Mouse (Mus musculus) retina, embryonic 14.5 days (tissue): ENCODE measurements around the gene Padi3.

Experiments
- DNase-seq: peaks from one replicate; pipeline ENCODE4 v3.0.0-alpha.2; 2015; ENCODE audit warnings: low spot score

Gene Padi3

DNA sequence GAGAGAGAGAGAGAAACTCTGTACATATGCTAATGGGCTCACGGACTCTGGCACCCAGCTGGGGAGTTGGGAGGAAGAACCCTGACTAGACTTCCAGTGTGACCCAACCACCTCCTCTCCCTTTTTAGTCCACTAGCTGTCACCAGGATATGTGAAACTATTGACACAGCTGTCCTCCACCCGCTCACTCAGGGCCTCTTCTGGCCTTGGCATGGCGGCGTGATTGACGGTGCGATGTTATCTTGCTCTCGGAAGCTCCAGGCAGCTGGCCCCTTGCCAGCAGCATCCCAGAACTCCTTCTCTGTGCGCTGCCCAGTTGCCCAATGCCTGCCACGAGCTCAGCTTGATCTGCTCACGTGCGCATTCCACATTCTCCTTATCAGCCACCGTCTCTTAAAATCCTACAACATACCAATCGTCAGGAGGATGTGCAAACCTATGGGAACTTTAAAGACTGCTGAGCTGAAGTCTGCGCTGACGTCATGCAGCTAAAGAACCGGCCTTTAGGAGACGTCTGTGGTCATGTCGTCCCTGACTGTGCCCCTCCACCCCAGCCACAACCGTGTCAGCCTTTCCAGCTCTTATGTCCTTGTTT is 30.5 kb downstream of the Padi3 start:
- DNase-seq = no peak

GRCm38 (mm10) chr4:140776623-140777022 is 33.8 kb downstream of the Padi3 start:
- DNase-seq = no peak

DNA sequence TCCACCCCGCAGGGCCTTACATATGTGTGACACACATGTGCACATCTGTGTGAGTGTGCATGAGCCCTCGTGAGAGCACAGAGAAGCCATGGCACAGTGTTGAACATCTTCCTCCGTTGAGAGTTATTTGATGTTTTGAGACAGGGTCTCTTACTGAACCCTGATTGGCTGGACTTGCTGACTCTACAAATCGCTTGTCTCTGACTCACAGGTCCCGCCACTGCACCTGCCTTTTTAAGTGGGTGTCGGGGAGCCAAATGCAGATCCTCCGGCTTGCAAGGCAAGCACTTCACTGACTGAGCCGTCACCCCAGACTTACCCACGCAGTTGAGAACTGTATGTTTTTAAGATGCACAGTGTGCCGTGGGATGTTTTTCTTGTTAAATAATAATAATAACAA is 34.6 kb downstream of the Padi3 start:
- no peak for DNase-seq

DNA sequence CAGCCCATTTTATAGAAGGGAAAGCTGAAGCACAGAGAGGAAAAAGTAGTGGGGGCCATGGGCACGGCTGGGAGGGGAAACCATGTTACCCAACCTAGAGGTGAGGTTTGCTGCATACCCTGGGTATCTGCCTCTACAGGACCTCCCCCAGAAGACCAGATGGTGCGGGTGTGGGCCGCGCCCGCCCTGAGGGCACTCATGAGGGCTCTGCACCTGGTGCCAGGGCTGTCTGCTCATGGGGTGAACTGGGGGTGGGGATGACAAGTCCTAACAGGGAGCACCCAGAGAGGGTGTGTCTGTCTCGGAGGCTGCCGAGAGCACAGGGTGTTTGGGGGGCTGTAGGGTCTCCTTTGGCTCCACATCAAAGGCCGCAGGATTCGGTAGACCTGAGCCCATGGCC is 35.6 kb downstream of the Padi3 start:
- DNase-seq = no peak

GRCm38 (mm10) chr4:140774025-140774800 is 36.2 kb downstream of the Padi3 start, which contains the start of gene Padi4:
Padi4 (minus strand) TSS chr4:140774236.
- no peak for DNase-seq

DNA sequence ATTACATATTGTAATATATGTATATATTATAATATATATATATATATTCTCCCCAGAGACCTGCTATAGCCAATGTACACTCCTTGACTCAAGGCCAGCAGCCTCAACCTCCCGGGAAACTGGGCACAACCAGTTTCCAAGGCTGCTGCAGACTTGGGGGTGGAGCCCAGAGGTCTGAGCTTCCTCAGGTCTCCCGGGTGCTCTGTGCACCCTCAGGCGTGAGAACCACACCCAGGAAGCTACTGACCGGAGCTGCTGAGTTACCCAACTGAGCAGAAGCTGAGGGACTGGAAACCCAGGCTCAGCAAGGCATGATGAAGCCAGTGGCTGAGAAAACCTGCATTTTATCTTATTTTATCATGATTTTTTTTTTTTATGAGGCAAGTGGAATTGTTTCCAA is 39.4 kb downstream of the Padi3 start:
- DNase-seq = no peak

- no peak for DNase-seq
Measured at GRCm38 (mm10) chr4:140770433-140770832, 40.0 kb downstream of the Padi3 start.

GRCm38 (mm10) chr4:140768973-140769372 is 41.5 kb downstream of the Padi3 start:
- DNase-seq = no peak

DNA sequence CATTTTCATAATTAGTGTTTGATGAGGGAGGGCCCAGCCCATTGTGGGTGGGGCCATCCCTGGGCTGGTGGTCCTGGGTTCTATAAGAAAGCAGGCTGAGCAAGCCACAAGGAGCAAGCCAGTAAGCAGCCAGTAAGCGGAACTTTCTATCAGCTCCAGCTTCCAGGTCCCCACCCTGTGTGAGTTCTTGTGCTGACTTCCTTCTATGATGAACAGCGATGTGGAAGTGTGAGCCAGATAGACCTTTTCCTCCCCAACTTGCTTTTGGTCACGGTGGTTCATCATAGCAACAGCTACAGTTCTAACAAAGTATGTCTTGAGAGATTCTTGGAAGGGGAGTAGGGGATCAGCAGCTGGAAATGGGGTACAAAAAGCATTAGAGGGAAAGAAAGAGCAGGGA is 44.5 kb downstream of the Padi3 start:
- no peak for DNase-seq

DNA sequence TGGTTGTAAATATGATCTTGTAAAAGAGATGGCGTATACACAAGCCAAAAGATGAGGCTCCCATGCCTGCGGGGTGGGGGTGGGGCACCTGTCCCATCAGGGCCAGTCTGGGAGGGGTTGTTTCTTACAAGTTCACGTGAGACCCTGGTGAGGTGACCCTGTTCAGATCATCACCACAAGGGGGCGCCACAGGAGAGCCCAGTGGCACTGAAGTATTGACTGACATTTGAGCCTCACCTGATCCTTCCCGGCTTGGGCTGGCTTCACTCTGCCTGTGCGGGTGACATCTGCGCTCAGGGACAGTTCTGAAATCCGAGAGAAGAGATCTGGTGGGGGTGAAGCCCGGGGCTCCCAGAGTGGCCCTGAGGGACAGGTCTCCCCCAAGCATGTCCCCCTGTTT is 47.3 kb downstream of the Padi3 start:
- peak; percentile 70 for DNase-seq

DNA sequence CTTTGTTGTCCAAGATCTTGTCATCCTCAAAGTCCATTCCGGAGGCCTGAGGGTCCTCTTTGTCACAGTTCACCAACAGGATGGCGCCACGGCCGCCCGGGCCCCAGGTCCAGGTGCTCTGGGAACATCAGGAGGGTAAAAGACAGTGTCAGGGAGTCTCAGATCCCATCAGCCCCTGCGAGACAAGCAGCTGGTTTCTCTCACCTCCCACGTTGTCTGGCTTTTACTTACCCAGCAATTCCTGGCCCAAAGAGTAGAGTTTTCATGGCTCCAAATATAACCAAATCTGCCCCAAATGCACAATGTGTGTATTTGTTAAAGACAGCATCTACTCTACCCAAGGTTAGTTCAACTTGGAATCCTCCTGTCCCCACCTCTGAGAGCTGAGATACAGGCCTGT is 48.8 kb downstream of the Padi3 start:
- no peak for DNase-seq

GRCm38 (mm10) chr4:140755811-140756210 is 54.6 kb downstream of the Padi3 start:
- DNase-seq = no peak

GRCm38 (mm10) chr4:140753366-140753765 is 57.1 kb downstream of the Padi3 start:
- no peak for DNase-seq

DNA sequence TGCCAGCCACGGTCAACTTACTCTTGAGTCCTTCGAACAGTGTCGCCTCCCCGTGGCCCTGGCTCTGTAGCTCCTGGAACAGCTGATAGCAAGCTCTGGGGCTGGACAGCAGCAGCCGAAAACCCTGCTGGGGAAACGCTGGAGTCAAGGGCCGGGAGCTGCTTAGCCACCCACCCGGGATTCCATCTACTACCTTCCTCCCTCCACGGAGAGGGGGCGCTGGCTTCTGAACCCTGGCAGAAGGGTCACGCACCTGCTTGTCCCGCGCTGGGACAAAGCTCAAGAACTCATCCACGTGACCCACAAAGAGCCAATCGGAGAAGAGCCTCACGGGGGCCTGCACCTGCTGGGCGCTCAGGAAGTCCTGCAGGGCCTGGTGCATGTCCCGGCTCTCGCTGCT is 60.1 kb downstream of the Padi3 start:
- peak; percentile 54 for DNase-seq

DNA sequence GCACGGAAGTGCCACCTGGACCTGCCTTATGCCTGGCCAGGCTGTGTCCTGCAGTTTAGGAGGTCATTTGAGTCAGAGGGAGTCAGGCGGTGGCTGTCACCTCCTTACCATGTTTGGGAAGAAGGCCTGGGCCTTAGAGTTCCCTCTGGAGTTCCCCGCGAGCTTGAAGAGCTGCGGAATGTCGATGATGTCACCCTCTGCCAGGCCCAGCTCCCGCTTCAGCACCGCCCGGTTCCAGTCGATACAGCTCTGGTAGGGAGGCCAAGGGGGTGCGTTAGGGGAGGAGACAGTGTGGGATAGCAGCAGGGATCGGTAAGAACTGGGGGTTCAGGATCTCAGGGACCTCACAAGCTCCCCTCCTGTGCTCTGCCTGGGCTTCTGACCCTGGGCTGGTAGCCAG is 62.5 kb downstream of the Padi3 start:
- DNase-seq = no peak

DNA sequence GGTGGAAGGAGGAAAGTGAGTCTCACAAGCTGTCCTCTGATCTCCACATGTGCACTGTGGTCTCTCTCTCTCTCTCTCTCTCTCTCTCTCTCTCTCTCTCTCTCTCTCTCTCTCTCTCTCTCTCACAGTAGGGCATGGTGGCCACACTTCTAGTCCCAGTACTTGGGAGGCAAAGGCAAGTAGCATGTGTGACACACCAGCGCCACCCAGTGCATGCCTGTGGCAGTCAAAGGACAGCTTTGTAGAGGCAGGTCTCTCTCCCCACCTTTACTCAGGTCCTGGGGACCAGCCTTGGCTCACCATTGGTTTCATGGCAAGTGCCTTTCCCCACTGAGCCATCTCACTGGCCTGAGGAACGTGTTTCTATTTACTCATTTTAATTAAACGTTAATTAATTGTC is 65.8 kb downstream of the Padi3 start:
- DNase-seq = peak; percentile 62

GRCm38 (mm10) chr4:140743086-140743485 is 67.4 kb downstream of the Padi3 start:
- peak; percentile 26 for DNase-seq

- DNase-seq = no peak
Measured at GRCm38 (mm10) chr4:140742543-140742942, 67.9 kb downstream of the Padi3 start, which contains the start of gene Padi6. Padi6 (minus strand) TSS chr4:140742643.

GRCm38 (mm10) chr4:140741401-140741800 is 69.0 kb downstream of the Padi3 start:
- no peak for DNase-seq

GRCm38 (mm10) chr4:140740655-140741054 is 69.8 kb downstream of the Padi3 start:
- DNase-seq = no peak
